Mouse (Mus musculus): Measurements from ENCODE around the gene Ehd3.
"Not testable (repeated sequence)": the region's sequence is repeated elsewhere in the genome, so short reads cannot be mapped to it uniquely, and the experiment has no call there.

Ehd3 gene

GRCm38 (mm10) chr17:73826106-73826505 is 22.2 kb downstream of the Ehd3 start:
- in situ Hi-C loops (cut with MboI, MseI), result no loop called here

DNA sequence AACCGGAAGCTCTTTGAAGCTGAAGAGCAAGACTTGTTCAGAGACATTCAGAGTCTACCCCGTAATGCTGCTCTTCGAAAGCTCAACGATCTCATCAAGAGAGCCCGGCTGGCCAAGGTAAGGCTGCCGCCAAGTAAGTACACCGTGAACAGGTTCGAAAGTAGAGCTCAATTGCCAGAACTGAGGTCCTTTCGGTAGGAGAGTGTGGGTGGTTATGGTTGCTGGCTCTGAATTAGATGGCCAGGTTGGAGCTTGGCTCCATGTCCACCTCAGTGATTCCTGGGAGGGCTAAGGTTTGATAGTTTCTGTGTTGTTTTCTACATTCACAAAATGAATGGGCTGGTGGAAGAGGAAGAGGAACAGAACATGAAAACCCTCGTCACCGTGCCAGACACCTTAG is 23.5 kb downstream of the Ehd3 start:
- in situ Hi-C loops (cut with MboI, MseI), result no loop called here

DNA sequence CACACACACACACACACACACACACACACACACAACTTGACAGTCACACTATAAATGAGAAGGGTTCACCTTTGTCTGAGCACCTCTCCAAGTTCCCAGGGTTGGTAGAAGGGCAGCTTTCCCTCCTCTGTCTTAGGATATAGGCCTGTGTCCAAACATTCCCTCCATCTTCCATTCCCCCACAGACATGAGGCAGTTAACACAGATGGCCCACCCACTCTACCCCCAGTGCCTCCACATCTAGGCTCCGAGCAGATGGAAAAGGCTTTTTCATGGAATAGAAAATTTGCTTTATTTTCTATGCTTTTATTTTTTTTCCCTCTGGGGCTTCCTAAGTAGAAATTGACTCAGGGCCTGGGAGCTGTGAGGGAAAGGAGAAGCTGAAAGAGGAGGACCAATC is 26.6 kb downstream of the Ehd3 start:
- in situ Hi-C loops (cut with MboI, MseI), result no loop called here

DNA sequence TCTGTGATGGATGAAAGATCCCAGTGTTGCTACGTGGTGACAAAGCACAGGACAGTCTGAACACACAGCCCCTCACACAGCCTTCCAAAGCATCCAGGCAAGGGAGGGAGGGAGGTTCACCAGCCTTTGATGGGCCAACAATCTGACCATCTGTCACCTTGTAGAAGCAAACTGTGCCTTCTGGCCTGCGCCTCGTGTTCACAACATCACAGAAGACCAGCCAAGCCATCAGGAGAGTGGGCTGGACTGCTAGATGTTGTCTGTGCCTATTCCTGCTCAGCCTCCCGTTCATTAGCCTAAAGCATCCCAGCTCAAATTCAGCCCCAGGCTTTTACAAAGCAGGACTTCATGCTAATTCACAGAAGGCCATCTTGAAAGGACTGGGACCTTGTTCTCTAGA is 27.5 kb downstream of the Ehd3 start:
- in situ Hi-C loops (cut with MboI, MseI), result no loop called here

- in situ Hi-C loops (cut with MboI, MseI), result no loop called here
These were observed 29.0 kb downstream of the Ehd3 start for GRCm38 (mm10) chr17:73832901-73833300.

GRCm38 (mm10) chr17:73833474-73833873 is 29.5 kb downstream of the Ehd3 start:
- in situ Hi-C loops (cut with MboI, MseI), result no loop called here

GRCm38 (mm10) chr17:73836601-73837000 is 32.7 kb downstream of the Ehd3 start:
- in situ Hi-C loops (cut with MboI, MseI), result no loop called here

DNA sequence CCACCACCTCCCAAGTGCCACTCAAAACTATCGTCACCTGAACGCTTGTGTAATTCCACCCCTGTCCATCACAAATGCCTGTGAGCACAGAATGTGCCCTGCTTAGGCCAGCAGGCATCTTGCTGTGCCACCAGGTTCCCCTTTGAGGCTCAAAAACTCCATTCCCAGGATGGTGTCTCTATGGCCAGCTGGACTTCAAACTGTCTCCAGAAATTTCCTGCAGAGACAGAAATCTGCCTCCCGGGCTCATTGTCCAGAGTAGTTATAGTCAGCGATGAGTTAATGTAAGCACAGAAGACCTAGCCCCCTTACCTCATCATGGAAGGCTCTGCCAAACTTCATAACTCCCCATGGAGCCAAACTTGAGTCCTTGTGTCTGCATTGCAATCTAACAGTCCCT is 33.3 kb downstream of the Ehd3 start:
- in situ Hi-C loops (cut with MboI, MseI), result no loop called here

GRCm38 (mm10) chr17:73839086-73839835 is 35.3 kb downstream of the Ehd3 start:
- in situ Hi-C loops (cut with MboI, MseI), result no loop called here

DNA sequence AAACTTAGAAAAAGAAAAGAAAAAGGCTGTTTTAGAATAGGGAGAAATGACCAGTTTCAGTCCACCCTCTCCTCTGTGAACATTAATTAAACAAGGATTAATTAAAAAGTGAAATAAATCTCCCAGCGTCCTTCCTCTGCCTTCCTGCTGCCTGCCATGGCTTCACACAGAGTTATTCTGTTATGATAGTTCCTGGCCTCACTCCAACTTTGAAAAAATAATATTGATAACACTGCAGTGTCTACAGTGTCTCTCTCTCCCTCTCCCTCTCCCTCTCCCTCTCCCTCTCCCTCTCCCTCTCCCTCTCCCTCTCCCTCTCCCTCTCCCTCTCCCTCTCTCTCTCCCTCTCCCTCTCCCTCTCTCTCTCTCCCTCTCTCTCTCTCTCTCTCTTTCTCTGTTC is 35.9 kb downstream of the Ehd3 start:
- in situ Hi-C loops (cut with MboI, MseI), result not testable (repeated sequence)

- in situ Hi-C loops (cut with MboI, MseI), result no loop called here
These were observed 39.0 kb downstream of the Ehd3 start for GRCm38 (mm10) chr17:73842963-73843362.

GRCm38 (mm10) chr17:73845632-73846031 is 41.7 kb downstream of the Ehd3 start:
- in situ Hi-C loops (cut with MboI, MseI), result no loop called here

GRCm38 (mm10) chr17:73847399-73847798 is 43.5 kb downstream of the Ehd3 start:
- in situ Hi-C loops (cut with MboI, MseI), result no loop called here

DNA sequence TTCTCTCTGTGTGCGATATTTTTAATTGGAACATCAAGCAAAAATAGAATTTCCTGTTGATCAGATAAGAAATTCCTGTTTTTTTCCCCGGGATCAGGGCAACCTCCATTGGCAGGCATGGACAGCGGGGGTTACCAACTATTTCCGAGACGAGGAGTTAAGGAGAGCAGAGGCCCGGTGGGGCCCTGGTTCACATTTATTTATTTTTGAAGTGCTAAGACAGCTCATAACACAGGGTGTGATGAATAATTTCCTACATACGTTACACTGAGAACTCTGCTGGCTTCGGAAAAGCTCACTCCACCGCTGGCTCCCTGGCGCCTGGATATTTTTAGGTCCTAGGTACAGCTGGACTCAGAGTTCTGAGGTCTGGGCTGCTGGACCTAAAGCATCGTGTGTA is 49.1 kb downstream of the Ehd3 start:
- in situ Hi-C loops (cut with MboI, MseI), result no loop called here

- in situ Hi-C loops (cut with MboI, MseI), result no loop called here
These were observed 49.8 kb downstream of the Ehd3 start for GRCm38 (mm10) chr17:73853717-73854116.

- in situ Hi-C loops (cut with MboI, MseI), result no loop called here
These were observed 65.2 kb downstream of the Ehd3 start for GRCm38 (mm10) chr17:73869008-73869685.

- in situ Hi-C loops (cut with MboI, MseI), result no loop called here
These were observed 67.1 kb downstream of the Ehd3 start for GRCm38 (mm10) chr17:73870956-73871605.

- in situ Hi-C loops (cut with MboI, MseI), result no loop called here
These were observed 71.3 kb downstream of the Ehd3 start for GRCm38 (mm10) chr17:73875268-73875667.

- in situ Hi-C loops (cut with MboI, MseI), result no loop called here
These were observed 71.7 kb downstream of the Ehd3 start for GRCm38 (mm10) chr17:73875674-73876073.

DNA sequence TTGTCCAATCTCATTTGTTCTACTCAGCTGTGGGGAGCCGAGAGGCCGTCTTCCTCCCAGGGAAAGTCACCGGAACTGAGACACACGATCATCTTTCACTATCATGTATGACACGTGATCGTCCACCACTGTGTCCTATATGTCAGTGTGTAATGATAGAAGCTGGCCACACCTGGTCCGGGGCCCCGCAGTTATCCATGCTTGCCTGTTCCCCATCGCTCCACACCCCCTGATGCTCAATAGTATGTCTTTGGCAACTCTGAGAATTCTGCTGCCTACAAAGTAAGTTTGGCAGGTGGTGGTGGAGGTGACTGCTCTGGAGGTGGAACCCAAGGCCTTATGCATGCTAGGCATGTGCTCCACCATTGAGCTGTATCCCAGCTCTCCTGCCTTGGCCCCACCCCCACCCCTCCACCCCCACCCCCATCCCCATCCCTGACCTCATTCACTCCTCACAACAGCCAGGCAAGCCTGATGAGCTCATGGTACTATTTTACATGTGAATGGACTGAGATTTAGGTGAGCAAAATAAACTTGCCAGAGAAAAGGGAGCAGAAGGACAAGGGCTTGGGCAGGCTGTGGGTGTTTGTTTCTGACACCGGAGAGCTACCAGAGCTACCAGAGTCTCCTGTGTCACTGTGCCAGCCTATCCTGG is 75.5 kb downstream of the Ehd3 start:
- in situ Hi-C loops (cut with MboI, MseI), result no loop called here

DNA sequence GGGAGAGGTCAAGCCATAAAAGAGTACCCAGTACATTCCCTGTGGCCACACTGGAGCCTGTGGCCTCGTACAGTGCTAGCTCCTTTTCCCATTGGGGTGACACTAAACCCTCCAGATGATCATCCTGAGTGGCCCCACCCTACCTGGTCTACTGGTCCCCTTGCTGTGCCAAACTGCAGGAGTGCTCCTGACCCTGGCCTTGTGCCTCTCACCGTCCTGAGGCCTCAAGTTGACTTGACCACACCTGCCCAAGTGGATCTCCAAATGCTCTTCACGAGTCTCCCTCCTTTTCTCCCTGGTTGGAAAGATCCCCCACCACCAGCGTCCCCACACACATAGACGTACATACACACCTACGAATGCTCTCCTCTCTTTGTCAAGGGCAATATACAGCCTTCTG is 76.4 kb downstream of the Ehd3 start:
- in situ Hi-C loops (cut with MboI, MseI), result loop anchor here (5.0 kb wide), 4 partner anchors 68 to 573 kb away; no protein-coding TSS in a partner anchor

DNA sequence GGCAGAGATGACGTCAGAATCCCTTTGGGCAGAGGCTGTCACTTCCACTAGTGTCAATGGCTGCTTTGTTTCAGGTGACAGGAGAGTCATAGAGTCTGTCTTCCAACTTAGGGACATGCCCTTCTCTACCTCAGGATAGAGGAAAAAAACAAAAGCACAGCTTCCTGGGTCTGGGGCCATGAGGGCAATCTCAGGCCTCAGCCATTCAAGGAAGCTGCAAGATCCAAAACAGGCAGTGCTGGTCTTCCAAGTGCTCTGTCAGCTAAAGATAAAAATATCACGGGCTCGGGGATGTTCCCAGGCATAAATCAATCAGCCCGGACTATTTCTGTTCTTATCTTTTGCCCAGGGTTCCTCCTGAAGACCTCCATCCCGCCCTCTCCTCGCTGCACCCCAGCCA is 77.4 kb downstream of the Ehd3 start:
- in situ Hi-C loops (cut with MboI, MseI), result loop anchor here (5.0 kb wide), 4 partner anchors 69 to 574 kb away; no protein-coding TSS in a partner anchor

All from regulatory T cell (primary cell).